In the genomic region with DNA sequence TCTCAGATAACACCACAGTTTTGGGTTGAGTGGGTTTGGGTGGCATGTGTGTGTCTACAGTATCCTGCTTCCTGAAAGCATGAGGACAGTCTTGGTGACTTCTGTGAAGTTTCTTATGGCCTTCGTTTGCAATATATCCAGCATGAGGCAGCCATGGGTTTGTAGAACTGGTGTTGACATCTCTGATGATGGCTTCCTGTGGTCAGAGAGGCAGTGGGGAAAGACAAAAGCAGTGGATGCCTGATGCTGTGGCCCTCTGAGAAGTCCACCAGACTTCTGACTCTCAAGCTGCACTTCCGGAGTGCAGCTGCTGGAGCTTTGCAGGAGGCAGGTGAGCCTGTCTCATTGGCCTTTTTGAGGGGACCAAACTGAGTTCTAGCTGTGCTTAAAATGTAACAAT, we compare ENCODE assay signal across 24 mouse cellular contexts.
"Had no signal": no experiment of that assay in that cellular context is flagged by ENCODE, and none has a peak within 500 bp of the region (broad histone marks: within the 10 kb centered on the region; RNA-seq: fewer than 3 reads in every experiment).

No protein-coding gene starts in this region.

- H3K9ac ChIP-seq: kidney, embryonic 15.5 days; limb, embryonic 12.5 days; limb, embryonic 15.5 days; liver, embryonic 15.5 days; midbrain, embryonic 12.5 days; midbrain, embryonic 15.5 days; neural tube, embryonic 12.5 days; neural tube, embryonic 15.5 days had no signal

- H3K4me3 ChIP-seq: kidney, embryonic 15.5 days; left cerebral cortex, adult 2 months; limb, embryonic 12.5 days; limb, embryonic 15.5 days; liver, embryonic 15.5 days; midbrain, embryonic 12.5 days; midbrain, embryonic 15.5 days; neural tube, embryonic 12.5 days; neural tube, embryonic 15.5 days had no signal

- H3K4me2 ChIP-seq: kidney, embryonic 15.5 days; limb, embryonic 12.5 days; limb, embryonic 15.5 days; liver, embryonic 11.5 days; liver, embryonic 15.5 days; midbrain, embryonic 12.5 days; midbrain, embryonic 15.5 days; neural tube, embryonic 12.5 days; neural tube, embryonic 15.5 days had no signal

- H3K27me3 ChIP-seq: kidney, embryonic 15.5 days; limb, embryonic 15.5 days; liver, embryonic 15.5 days; midbrain, embryonic 15.5 days; neural tube, embryonic 12.5 days; neural tube, embryonic 15.5 days had no signal

- H3K27ac ChIP-seq: kidney, embryonic 15.5 days; left cerebral cortex, adult 2 months; limb, embryonic 12.5 days; limb, embryonic 15.5 days; liver, embryonic 15.5 days; macrophage; midbrain, embryonic 12.5 days; midbrain, embryonic 15.5 days; neural tube, embryonic 12.5 days; neural tube, embryonic 15.5 days; stomach, postnatal 0 days had no signal

- H3K36me3 ChIP-seq: kidney, embryonic 15.5 days; limb, embryonic 12.5 days; limb, embryonic 15.5 days; midbrain, embryonic 12.5 days; midbrain, embryonic 15.5 days; neural tube, embryonic 12.5 days; neural tube, embryonic 15.5 days had no signal

- ATAC-seq: midbrain, embryonic 15.5 days had no signal

- H3K4me1 ChIP-seq: kidney, embryonic 15.5 days; limb, embryonic 12.5 days; limb, embryonic 15.5 days; neural tube, embryonic 12.5 days had no signal

- DNase-seq: kidney, adult 8-10 months; kidney, postnatal 10 days; kidney, postnatal 36 days; layer of hippocampus, postnatal 36 days; left cerebral cortex, postnatal 4 days; lung, adult 2 months; right cerebral cortex, adult 18-20 months; right cerebral cortex, postnatal 14 days; right cerebral cortex, postnatal 4 days; thymus, adult 2 months; thymus, postnatal 14 days; thymus, postnatal 4 days had no signal

- H3K9me3 ChIP-seq: kidney, embryonic 15.5 days; limb, embryonic 12.5 days; limb, embryonic 15.5 days; liver, embryonic 15.5 days; midbrain, embryonic 12.5 days; midbrain, embryonic 15.5 days; neural tube, embryonic 12.5 days; neural tube, embryonic 15.5 days had no signal
